Mouse (Mus musculus) kidney, postnatal 0 days (tissue): ENCODE results near the gene Atp7a. TPM values are rescaled to one million over a fixed set of nuclear protein-coding genes. Genes with fewer than 3 reads are reported as not detected.
"Not testable (repeated sequence)": the region's sequence is repeated elsewhere in the genome, so short reads cannot be mapped to it uniquely, and the experiment has no call there.

Experiments used
- ATAC-seq: fragments of 200-750 bp; cut with Nextera tagmentation; replicated peaks from 2 replicates; pipeline ENCODE4 v1.8.0; 2017; ENCODE audit warnings: low read depth, moderate number of reproducible peaks, moderate TSS enrichment, moderate library complexity; ENCODE audit not compliant: low FRiP score
- DNase-seq: peaks from one replicate; pipeline ENCODE4 v3.0.0-alpha.2; 2016; ENCODE audit warnings: low spot score
- H3K27ac ChIP-seq: fragments of 300-500 bp; sonication (generic); 2 replicates; pipeline ENCODE4 v1.5.1; 2014; ENCODE audit warnings: mild to moderate bottlenecking
- H3K27me3 ChIP-seq: fragments of 300-500 bp; sonication (generic); 2 replicates; pipeline ENCODE4 v1.6.1; 2014; ENCODE audit warnings: low read length, mixed read lengths; ENCODE audit not compliant: insufficient read depth
- H3K36me3 ChIP-seq: fragments of 300-500 bp; sonication (generic); 2 replicates; pipeline ENCODE4 v1.6.1; 2014; ENCODE audit warnings: low read length, mixed read lengths; ENCODE audit not compliant: insufficient read depth
- H3K4me1 ChIP-seq: fragments of 300-500 bp; sonication (generic); replicated peaks from 2 replicates; pipeline ENCODE4 v1.6.1; 2014; ENCODE audit warnings: antibody characterized with exemption, low read length, mixed read lengths; ENCODE audit not compliant: insufficient read depth
- H3K4me2 ChIP-seq: fragments of 300-500 bp; sonication (generic); 2 replicates; pipeline ENCODE4 v1.6.1; 2014; ENCODE audit warnings: mild to moderate bottlenecking, low read length, moderate library complexity, mixed read lengths
- H3K4me3 ChIP-seq: fragments of 300-500 bp; sonication (generic); replicated peaks from 2 replicates; pipeline ENCODE4 v1.5.1; 2014; ENCODE audit warnings: low read depth, low read length
- H3K9ac ChIP-seq: fragments of 300-500 bp; sonication (generic); 2 replicates; pipeline ENCODE4 v1.6.1; 2014; ENCODE audit warnings: low read depth, low read length
- H3K9me3 ChIP-seq: fragments of 300-500 bp; sonication (generic); replicated peaks from 2 replicates; pipeline ENCODE4 v1.6.1; 2016; ENCODE audit warnings: low read length, inconsistent platforms, mixed read lengths
- CTCF ChIP-seq: IDR thresholded peaks from 2 replicates; pipeline ENCODE4 v1.5.1; 2016; ENCODE audit warnings: antibody characterized with exemption, low read depth, mild to moderate bottlenecking, moderate library complexity
- WGBS: fragments of 180-500 bp; shearing (Covaris S2); extraction: QIAGEN DNeasy Blood & Tissue Kit; methylation state at CpG from one replicate; pipeline ENCODE4 v1.1.7; 2014; 5-methylcytosine and 5-hydroxymethylcytosine counted together
- polyA plus RNA-seq: library from polyadenylated mRNA; unstranded; fragments of >200 nt; fragmentation: Nextera tagmentation; extraction: Ambion mirVana; gene quantifications from 2 replicates; pipeline ENCODE4 v1.2.1, GENCODE M21; 2015

Atp7a gene
- 20.7 and 21.0 TPM in 2 replicates for polyA plus RNA-seq

GRCm38 (mm10) chrX:106026418-106027342 is at the start of gene Atp7a:
Gene Atp7a (plus strand): TSS chrX:106027276.
- Histone ChIP-seq H3K27me3 (no peaks in the 10 kb centered on the region), H3K9me3 (no peaks in the 10 kb centered on the region), H3K4me1 (no peaks in the 10 kb centered on the region), H3K9ac (peak within 1 kb of the TSS; percentile 47), H3K27ac (peak within 1 kb of the TSS; percentile 60; the same call in 1 of the 2 replicates), H3K4me3 (peak within 1 kb of the TSS; percentile 48), H3K36me3 (no peaks in the 10 kb centered on the region), H3K4me2 (peak within 1 kb of the TSS; percentile 54)
- WGBS, result 29% methylated on average over 36 of the region's 36 CpGs
- TF ChIP-seq CTCF, result peak; percentile 76
- peak; percentile 96 for ATAC-seq
- DNase-seq, result peak; percentile 93

DNA sequence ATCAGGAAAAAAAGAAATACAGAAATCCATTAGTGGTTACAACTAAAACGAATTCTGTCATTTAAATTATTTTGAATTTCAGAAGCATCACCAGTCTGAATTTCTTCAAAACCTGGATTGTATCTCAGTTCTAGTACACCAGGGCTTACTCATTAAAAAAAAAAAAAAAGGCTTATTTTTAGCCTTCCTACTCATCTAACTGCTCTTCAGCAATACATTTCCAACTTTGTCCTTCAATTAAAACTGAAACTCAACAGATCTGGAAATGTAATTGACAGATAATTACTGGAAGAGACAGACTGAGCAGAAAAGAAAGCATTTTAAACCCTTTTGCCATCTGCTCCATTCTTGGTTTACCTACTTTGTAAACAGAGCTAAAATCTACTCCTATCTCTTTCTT is 25.5 kb upstream of the Atp7a start:
- H3K9ac ChIP-seq, result no peak overlapping the region
- ATAC-seq (no peak), DNase-seq (no peak)
- H3K27ac ChIP-seq, result no peak overlapping the region
- no peak for TF ChIP-seq CTCF
- H3K4me2 ChIP-seq, result no peak overlapping the region
- no peaks in the 10 kb centered on the region for H3K27me3 ChIP-seq
- H3K9me3 ChIP-seq, result no peaks in the 10 kb centered on the region
- no peaks in the 10 kb centered on the region for H3K36me3 ChIP-seq
- 64% methylated on average over 1 of the region's 1 CpGs for WGBS
- no peaks in the 10 kb centered on the region for H3K4me1 ChIP-seq
- H3K4me3 ChIP-seq, result no peak overlapping the region

DNA sequence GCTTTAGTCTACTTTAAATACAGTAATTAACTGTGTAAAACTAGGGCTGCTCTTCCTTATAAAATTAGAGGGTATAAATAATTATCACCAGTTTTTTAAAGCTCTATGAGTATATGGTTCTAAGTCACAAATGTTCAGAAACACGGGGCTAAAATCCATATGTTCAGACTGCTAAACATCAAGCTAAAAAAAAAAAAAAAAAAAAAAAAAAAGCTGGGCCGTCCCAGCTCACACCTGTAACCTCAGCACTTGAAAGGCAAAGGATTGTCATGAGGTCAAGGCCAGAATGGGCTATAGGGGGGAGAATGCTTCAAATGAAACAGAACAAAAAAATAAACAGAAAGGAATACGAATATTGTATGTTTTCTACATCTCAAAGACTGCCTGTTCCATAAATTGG is 16.3 kb upstream of the Atp7a start:
- H3K4me2 ChIP-seq, result peak overlapping the region; percentile 50
- no peak for DNase-seq
- H3K27me3 ChIP-seq, result no peaks in the 10 kb centered on the region
- H3K4me1 ChIP-seq, result no peaks in the 10 kb centered on the region
- peak overlapping the region; percentile 55 for H3K4me3 ChIP-seq
- H3K9me3 ChIP-seq, result no peaks in the 10 kb centered on the region
- H3K9ac ChIP-seq, result peak overlapping the region; percentile 63; the same call in 1 of the 2 replicates
- WGBS, result 22% methylated on average over 3 of the region's 3 CpGs
- ATAC-seq, result no peak
- no peak overlapping the region for H3K27ac ChIP-seq
- H3K36me3 ChIP-seq, result no peaks in the 10 kb centered on the region
- no peak for TF ChIP-seq CTCF

DNA sequence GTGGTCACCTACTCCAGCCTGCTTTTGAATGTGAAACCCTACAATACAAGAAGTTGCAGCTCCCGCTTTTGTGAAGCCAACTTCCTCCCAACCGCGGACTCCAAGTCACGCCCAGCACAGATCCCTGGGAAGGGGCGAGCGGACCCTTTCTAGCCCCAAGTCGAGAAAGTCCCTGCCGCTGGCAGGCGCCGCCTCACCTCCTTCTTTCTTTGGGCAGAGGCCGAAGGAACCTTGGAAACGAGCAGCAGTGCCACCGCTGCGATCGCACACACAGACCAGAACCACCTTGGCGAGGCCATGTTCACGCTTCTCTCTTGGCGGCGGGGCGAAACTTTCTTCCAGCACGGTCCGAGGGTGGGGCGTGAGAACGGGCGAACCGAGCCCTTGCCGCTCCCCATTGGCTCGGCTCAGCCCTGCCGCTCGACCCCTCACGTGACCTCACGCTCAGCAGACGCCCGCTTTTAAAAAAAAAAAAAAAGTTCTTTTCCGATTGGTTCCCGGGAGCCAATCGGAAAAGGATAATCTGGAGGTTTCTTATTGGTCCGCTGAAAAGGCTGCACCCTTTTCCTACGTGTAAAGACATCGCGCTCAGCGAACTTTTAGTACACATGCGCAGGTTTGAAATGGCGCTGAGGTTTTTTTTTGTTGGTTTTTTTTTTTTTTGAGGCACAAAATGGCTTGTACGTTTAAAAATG is 15.5 kb upstream of the Atp7a start, which contains the start of gene Magt1:
TSS of gene Magt1 (minus strand) at position 442 of the 695 bp plus-strand sequence.
- peak within 1 kb of the TSS; percentile 63 for H3K9ac ChIP-seq
- no peaks in the 10 kb centered on the region for H3K9me3 ChIP-seq
- H3K27me3 ChIP-seq, result no peaks in the 10 kb centered on the region
- peak within 1 kb of the TSS; percentile 55 for H3K4me3 ChIP-seq
- peak within 1 kb of the TSS; percentile 90 for H3K27ac ChIP-seq
- TF ChIP-seq CTCF, result no peak
- H3K36me3 ChIP-seq, result no peaks in the 10 kb centered on the region
- H3K4me1 ChIP-seq, result no peaks in the 10 kb centered on the region
- DNase-seq (peak; percentile 93), ATAC-seq (peak; percentile 96)
- 19% methylated on average over 45 of the region's 45 CpGs for WGBS
- H3K4me2 ChIP-seq, result peak within 1 kb of the TSS; percentile 55

DNA sequence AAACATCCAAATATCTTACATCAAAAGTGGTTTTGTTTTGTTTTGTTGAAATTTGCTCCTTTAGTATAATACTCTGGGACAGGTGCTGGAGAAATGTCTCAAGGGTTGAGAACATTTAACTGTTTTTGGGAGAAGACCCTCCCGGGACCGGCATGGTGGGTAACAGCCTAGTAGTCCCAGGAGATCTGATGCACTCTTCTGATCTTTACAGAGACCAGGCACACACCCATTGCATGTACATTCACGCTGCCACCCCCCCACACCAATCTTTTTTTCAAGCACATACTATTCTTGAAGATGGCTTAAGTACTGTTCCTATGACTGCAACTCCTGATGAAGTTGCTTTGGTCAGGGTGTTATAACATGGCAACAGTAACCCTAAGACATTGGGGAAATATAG is 14.5 kb upstream of the Atp7a start:
- Histone ChIP-seq H3K27me3 (no peaks in the 10 kb centered on the region), H3K4me1 (no peaks in the 10 kb centered on the region), H3K9me3 (no peaks in the 10 kb centered on the region), H3K4me2 (peak overlapping the region; percentile 55), H3K27ac (peak overlapping the region; percentile 75; the same call in 1 of the 2 replicates), H3K4me3 (peak overlapping the region; percentile 16; the same call in 1 of the 2 replicates), H3K36me3 (no peaks in the 10 kb centered on the region), H3K9ac (peak overlapping the region; percentile 37; the same call in 1 of the 2 replicates)
- no peak for ATAC-seq
- no peak for TF ChIP-seq CTCF
- DNase-seq, result no peak
- WGBS, result 75% methylated on average over 3 of the region's 3 CpGs

DNA sequence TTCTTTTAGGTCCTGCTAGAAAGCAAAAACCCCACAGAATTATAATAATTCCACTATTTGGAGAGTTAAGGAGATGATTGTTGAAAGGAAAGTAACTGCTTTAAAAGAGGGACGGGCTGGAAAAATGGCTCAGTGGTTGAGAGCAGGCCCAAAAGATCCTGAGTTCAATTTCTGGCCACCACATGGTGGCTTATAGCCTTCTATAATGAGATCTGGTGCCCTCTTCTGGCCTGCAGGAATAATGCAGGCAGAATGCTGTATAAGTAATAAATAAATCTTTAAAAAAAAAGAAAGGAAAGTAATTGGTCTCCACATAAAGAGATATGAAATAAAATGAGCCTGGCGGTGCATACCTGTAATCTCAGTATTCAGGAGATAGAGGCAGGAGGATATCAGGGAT is 13.9 kb upstream of the Atp7a start:
- Histone ChIP-seq H3K4me1 (no peaks in the 10 kb centered on the region), H3K27me3 (no peaks in the 10 kb centered on the region), H3K36me3 (no peaks in the 10 kb centered on the region), H3K9ac (no peak overlapping the region), H3K9me3 (no peaks in the 10 kb centered on the region), H3K4me3 (no peak overlapping the region), H3K4me2 (no peak overlapping the region), H3K27ac (no peak overlapping the region)
- ATAC-seq (no peak), DNase-seq (peak; percentile 61)
- WGBS, result 30% methylated on average over 2 of the region's 2 CpGs
- TF ChIP-seq CTCF, result peak; percentile 76

DNA sequence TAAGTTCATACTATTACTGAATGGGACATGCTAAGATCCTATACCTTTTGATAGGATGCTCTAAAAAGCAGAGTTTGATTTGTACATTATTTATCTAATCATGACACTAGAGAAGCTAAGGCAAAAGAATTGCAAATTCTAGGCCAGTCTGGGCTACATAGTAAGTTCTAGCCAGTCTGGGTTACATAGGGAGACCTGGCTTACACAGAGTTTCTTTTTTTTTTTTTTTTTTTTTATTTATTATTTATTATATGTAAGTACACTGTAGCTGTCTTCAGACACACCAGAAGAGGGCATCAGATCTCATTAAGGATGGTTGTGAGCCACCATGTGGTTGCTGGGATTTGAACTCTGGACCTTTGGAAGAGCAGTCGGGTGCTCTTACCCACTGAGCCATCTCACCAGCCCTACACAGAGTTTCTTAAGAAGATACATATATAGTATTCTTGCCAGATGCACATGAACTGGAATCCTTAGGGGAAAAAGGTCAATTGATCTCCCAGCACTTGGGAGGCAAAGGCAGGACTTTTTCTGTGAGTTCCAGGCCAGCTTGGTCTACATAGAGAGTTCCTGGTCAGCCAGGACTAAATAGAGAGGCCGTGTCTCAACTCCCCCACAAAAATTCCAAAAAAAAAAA is 12.2 kb upstream of the Atp7a start:
- H3K4me3 ChIP-seq, ATAC-seq, H3K36me3 ChIP-seq, H3K4me2 ChIP-seq, H3K9ac ChIP-seq, DNase-seq, H3K27ac ChIP-seq, H3K4me1 ChIP-seq, H3K27me3 ChIP-seq, H3K9me3 ChIP-seq: not testable (repeated sequence)
- WGBS, result 63% methylated on average over 2 of the region's 2 CpGs
